Mouse (Mus musculus): ENCODE data around the gene Cpxm2. TPM values are rescaled to one million over a fixed set of nuclear protein-coding genes. Genes with fewer than 3 reads are reported as not detected.

Cpxm2 gene
- polyA plus RNA-seq, 1 experiment from 2014 or later = 79.0 TPM

- 48% methylated on average over 5 of the region's 5 CpGs for WGBS
- Histone ChIP-seq H3K4me1 (peaks cover 11% of the 10 kb centered on the region), H3K9me3 (no peaks in the 10 kb centered on the region), H3K4me2 (no peak overlapping the region), H3K27ac (peak overlapping the region; percentile 34; the same call in 1 of the 2 replicates), H3K4me3 (no peak overlapping the region), H3K36me3 (no peaks in the 10 kb centered on the region), H3K27me3 (no peaks in the 10 kb centered on the region), H3K9ac (no peak overlapping the region)
- no peak for ATAC-seq (ENCODE audit: insufficient number of reproducible peaks, low FRiP score, low TSS enrichment, low read depth)
These were observed 20.2 kb upstream of the Cpxm2 start for GRCm38 (mm10) chr7:132174787-132175186.

GRCm38 (mm10) chr7:132174296-132174695 is 19.8 kb upstream of the Cpxm2 start:
- H3K27me3 ChIP-seq = no peaks in the 10 kb centered on the region
- no peak overlapping the region for H3K9ac ChIP-seq
- 72% methylated on average over 2 of the region's 2 CpGs for WGBS
- H3K27ac ChIP-seq = peak overlapping the region; percentile 34; the same call in 1 of the 2 replicates
- H3K4me2 ChIP-seq = no peak overlapping the region
- no peaks in the 10 kb centered on the region for H3K36me3 ChIP-seq
- ATAC-seq (ENCODE audit: insufficient number of reproducible peaks, low FRiP score, low TSS enrichment, low read depth) = no peak
- no peak overlapping the region for H3K4me3 ChIP-seq
- H3K4me1 ChIP-seq = peaks cover 16% of the 10 kb centered on the region
- no peaks in the 10 kb centered on the region for H3K9me3 ChIP-seq

- H3K4me1 ChIP-seq = peaks cover 17% of the 10 kb centered on the region
- no peaks in the 10 kb centered on the region for H3K9me3 ChIP-seq
- no peaks in the 10 kb centered on the region for H3K36me3 ChIP-seq
- H3K9ac ChIP-seq = no peak overlapping the region
- no peak overlapping the region for H3K27ac ChIP-seq
- no peaks in the 10 kb centered on the region for H3K27me3 ChIP-seq
- WGBS = 80% methylated on average over 5 of the region's 5 CpGs
- H3K4me2 ChIP-seq = no peak overlapping the region
- H3K4me3 ChIP-seq = no peak overlapping the region
- ATAC-seq (ENCODE audit: insufficient number of reproducible peaks, low FRiP score, low TSS enrichment, low read depth) = no peak
These were observed 17.7 kb upstream of the Cpxm2 start for GRCm38 (mm10) chr7:132172220-132172619.

GRCm38 (mm10) chr7:132171716-132172115 is 17.2 kb upstream of the Cpxm2 start:
- H3K9ac ChIP-seq = no peak overlapping the region
- 72% methylated on average over 5 of the region's 5 CpGs for WGBS
- peaks cover 22% of the 10 kb centered on the region for H3K4me1 ChIP-seq
- no peak for ATAC-seq (ENCODE audit: insufficient number of reproducible peaks, low FRiP score, low TSS enrichment, low read depth)
- H3K36me3 ChIP-seq = no peaks in the 10 kb centered on the region
- no peak overlapping the region for H3K4me2 ChIP-seq
- no peaks in the 10 kb centered on the region for H3K27me3 ChIP-seq
- no peak overlapping the region for H3K4me3 ChIP-seq
- H3K9me3 ChIP-seq = no peaks in the 10 kb centered on the region
- H3K27ac ChIP-seq = no peak overlapping the region

- Histone ChIP-seq H3K27ac (no peak overlapping the region), H3K27me3 (no peaks in the 10 kb centered on the region), H3K36me3 (no peaks in the 10 kb centered on the region), H3K4me2 (no peak overlapping the region), H3K4me3 (no peak overlapping the region), H3K9ac (no peak overlapping the region), H3K9me3 (no peaks in the 10 kb centered on the region), H3K4me1 (peaks cover 22% of the 10 kb centered on the region)
- no peak; the same call in 1 of the 2 replicates for ATAC-seq (ENCODE audit: insufficient number of reproducible peaks, low FRiP score, low TSS enrichment, low read depth)
- 30% methylated on average over 7 of the region's 7 CpGs for WGBS
These were observed 15.1 kb upstream of the Cpxm2 start for GRCm38 (mm10) chr7:132169419-132170169.

GRCm38 (mm10) chr7:132167239-132167638 is 12.7 kb upstream of the Cpxm2 start:
- H3K9ac ChIP-seq = no peak overlapping the region
- 52% methylated on average over 4 of the region's 4 CpGs for WGBS
- no peaks in the 10 kb centered on the region for H3K36me3 ChIP-seq
- no peaks in the 10 kb centered on the region for H3K27me3 ChIP-seq
- H3K4me3 ChIP-seq = no peak overlapping the region
- ATAC-seq (ENCODE audit: insufficient number of reproducible peaks, low FRiP score, low TSS enrichment, low read depth) = no peak
- no peak overlapping the region for H3K4me2 ChIP-seq
- H3K9me3 ChIP-seq = no peaks in the 10 kb centered on the region
- no peak overlapping the region for H3K27ac ChIP-seq
- H3K4me1 ChIP-seq = peaks cover 15% of the 10 kb centered on the region

- WGBS = 89% methylated on average over 3 of the region's 3 CpGs
- no peak overlapping the region for H3K4me2 ChIP-seq
- H3K4me1 ChIP-seq = peaks cover 5% of the 10 kb centered on the region; the same call in 1 of the 2 replicates
- H3K36me3 ChIP-seq = no peaks in the 10 kb centered on the region
- H3K4me3 ChIP-seq = no peak overlapping the region
- no peaks in the 10 kb centered on the region for H3K27me3 ChIP-seq
- H3K9ac ChIP-seq = no peak overlapping the region
- no peaks in the 10 kb centered on the region for H3K9me3 ChIP-seq
- ATAC-seq (ENCODE audit: insufficient number of reproducible peaks, low FRiP score, low TSS enrichment, low read depth) = no peak
- no peak overlapping the region for H3K27ac ChIP-seq
These were observed 7.7 kb upstream of the Cpxm2 start for GRCm38 (mm10) chr7:132162254-132162653.

GRCm38 (mm10) chr7:132158321-132159025 is 3.9 kb upstream of the Cpxm2 start:
- Histone ChIP-seq H3K27me3 (peaks cover 27% of the 10 kb centered on the region), H3K4me1 (peaks cover 15% of the 10 kb centered on the region), H3K9me3 (no peaks in the 10 kb centered on the region), H3K9ac (no peak overlapping the region), H3K4me3 (no peak overlapping the region), H3K27ac (no peak overlapping the region), H3K36me3 (no peaks in the 10 kb centered on the region), H3K4me2 (no peak overlapping the region)
- WGBS = 70% methylated on average over 9 of the region's 9 CpGs
- no peak for ATAC-seq (ENCODE audit: insufficient number of reproducible peaks, low FRiP score, low TSS enrichment, low read depth)

- WGBS = 26% methylated on average over 6 of the region's 6 CpGs
- Histone ChIP-seq H3K4me2 (peak overlapping the region; percentile 86), H3K9ac (no peak overlapping the region), H3K9me3 (no peaks in the 10 kb centered on the region), H3K36me3 (no peaks in the 10 kb centered on the region), H3K27ac (peak overlapping the region; percentile 57; the same call in 1 of the 2 replicates), H3K4me1 (peaks cover 17% of the 10 kb centered on the region), H3K4me3 (peak overlapping the region; percentile 48), H3K27me3 (peaks cover 34% of the 10 kb centered on the region)
- ATAC-seq (ENCODE audit: insufficient number of reproducible peaks, low FRiP score, low TSS enrichment, low read depth) = no peak
These were observed 803 bp downstream of the Cpxm2 start for GRCm38 (mm10) chr7:132153725-132154147.

- Histone ChIP-seq H3K36me3 (no peaks in the 10 kb centered on the region), H3K27me3 (no peaks in the 10 kb centered on the region), H3K4me1 (peaks cover 8% of the 10 kb centered on the region; the same call in 1 of the 2 replicates), H3K4me3 (no peak overlapping the region), H3K9ac (no peak overlapping the region), H3K4me2 (0 out of 2 replicates have a peak overlapping the region, but pooled peaks have one; percentile 19), H3K27ac (peak overlapping the region; percentile 65; the same call in 1 of the 2 replicates), H3K9me3 (no peaks in the 10 kb centered on the region)
- peak; percentile 48; the same call in 1 of the 2 replicates for ATAC-seq (ENCODE audit: insufficient number of reproducible peaks, low FRiP score, low TSS enrichment, low read depth)
- WGBS = 35% methylated on average over 15 of the region's 15 CpGs
These were observed 9.2 kb downstream of the Cpxm2 start for GRCm38 (mm10) chr7:132145227-132145800.

- Histone ChIP-seq H3K36me3 (no peaks in the 10 kb centered on the region), H3K4me3 (no peak overlapping the region), H3K27me3 (no peaks in the 10 kb centered on the region), H3K4me1 (no peaks in the 10 kb centered on the region), H3K27ac (no peak overlapping the region), H3K9me3 (no peaks in the 10 kb centered on the region; the same call in 1 of the 2 replicates), H3K9ac (no peak overlapping the region), H3K4me2 (no peak overlapping the region)
- no peak for ATAC-seq (ENCODE audit: insufficient number of reproducible peaks, low FRiP score, low TSS enrichment, low read depth)
- WGBS = 82% methylated on average over 6 of the region's 6 CpGs
These were observed 25.9 kb downstream of the Cpxm2 start for GRCm38 (mm10) chr7:132128687-132129086.

- Histone ChIP-seq H3K4me2 (no peak overlapping the region), H3K9ac (no peak overlapping the region), H3K27me3 (no peaks in the 10 kb centered on the region), H3K9me3 (no peaks in the 10 kb centered on the region), H3K4me1 (no peaks in the 10 kb centered on the region; the same call in 1 of the 2 replicates), H3K4me3 (no peak overlapping the region), H3K36me3 (no peaks in the 10 kb centered on the region), H3K27ac (no peak overlapping the region)
- 84% methylated on average over 7 of the region's 7 CpGs for WGBS
- ATAC-seq (ENCODE audit: insufficient number of reproducible peaks, low FRiP score, low TSS enrichment, low read depth) = no peak
These were observed 29.6 kb downstream of the Cpxm2 start for GRCm38 (mm10) chr7:132124948-132125347.
